Mouse (Mus musculus): Measurements from ENCODE around the gene Cdk5rap3.

GRCm38 (mm10) chr11:96941989-96942590 is 25.8 kb upstream of the Cdk5rap3 start:
- no peak for TF ChIP-seq CTCF (IDR thresholded peaks at IDR 0.05; ENCODE audit: extremely low read depth, insufficient read length, insufficient replicate concordance, low read depth, low read length)
- TF ChIP-seq POLR2A (IDR thresholded peaks at IDR 0.05; ENCODE audit: low read depth, low read length): no peak
